Mouse (Mus musculus) forelimb bud, embryonic 11.5 days (tissue): ENCODE measurements at regions not wholly inside any gene's neighbourhood (a gene's known extent, or its start where the extent isn't known, plus 50 kb on each side); places are given as distances from the start of the nearest gene placed in this dataset.
A peak's percentile ranks its signal among the peaks of the same experiment; 100 is the strongest.

Source experiments
- DNase-seq: peaks from one replicate; pipeline ENCODE4 v3.0.0-alpha.2; 2012; ENCODE audit warnings: low read depth, low spot score

GRCm38 (mm10) chr2:51566554-51567246, 60.6 kb upstream of the Tas2r134 start:
- DNase-seq, result peak; percentile 57

- no peak for DNase-seq
These were observed 63.4 kb upstream of the Tas2r134 start for GRCm38 (mm10) chr2:51563881-51564280.

- DNase-seq, result no peak
These were observed 64.1 kb upstream of the Tas2r134 start for GRCm38 (mm10) chr2:51563240-51563639.

- DNase-seq, result no peak
These were observed 76.4 kb upstream of the Tas2r134 start for GRCm38 (mm10) chr2:51550863-51551262.

- DNase-seq, result no peak
These were observed 78.2 kb upstream of the Tas2r134 start for GRCm38 (mm10) chr2:51549125-51549524.

- DNase-seq, result no peak
These were observed 81.1 kb upstream of the Tas2r134 start for GRCm38 (mm10) chr2:51546181-51546580.

- DNase-seq, result no peak
These were observed 83.4 kb upstream of the Tas2r134 start for GRCm38 (mm10) chr2:51543949-51544348.

- DNase-seq, result no peak
These were observed 85.0 kb upstream of the Tas2r134 start for GRCm38 (mm10) chr2:51542272-51542671.

DNA sequence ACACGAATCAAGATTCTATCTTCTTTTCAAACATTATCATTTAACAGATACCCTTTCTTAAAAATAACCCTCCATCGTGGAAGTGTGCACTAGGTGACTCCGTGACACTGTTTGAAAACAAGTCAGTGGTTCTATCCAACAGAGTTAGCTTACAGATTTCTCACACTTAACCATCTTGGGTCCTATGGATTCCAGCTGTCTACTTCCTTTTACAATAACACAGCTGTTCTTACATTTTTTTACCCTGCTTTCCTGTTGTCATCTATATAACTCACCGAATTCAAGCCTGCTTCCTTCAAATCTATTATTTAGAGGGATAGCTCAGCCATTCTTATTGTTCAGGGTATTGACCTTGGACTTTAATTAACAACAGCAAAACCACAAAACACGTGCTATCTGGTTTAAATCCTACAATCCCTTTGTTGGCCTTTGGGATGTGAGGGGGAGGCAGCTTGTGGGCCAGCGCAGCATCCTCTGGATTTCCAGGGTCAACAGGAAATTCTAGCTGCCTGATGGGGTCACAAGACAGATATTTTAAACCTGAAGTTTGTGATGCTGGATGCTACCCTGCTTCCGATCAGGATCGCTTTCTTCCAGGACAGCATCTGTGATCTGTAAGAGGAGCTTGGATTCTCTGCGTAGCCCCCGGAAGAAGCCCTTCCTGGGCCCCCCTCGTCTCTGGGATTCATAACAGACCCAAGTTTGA, 94.4 kb upstream of the Tas2r134 start:
- no peak for DNase-seq

- no peak for DNase-seq
These were observed 96.0 kb upstream of the Tas2r134 start for GRCm38 (mm10) chr2:51531106-51531839.

GRCm38 (mm10) chr2:51522766-51523165, 104.5 kb upstream of the Tas2r134 start:
- DNase-seq, result no peak

DNA sequence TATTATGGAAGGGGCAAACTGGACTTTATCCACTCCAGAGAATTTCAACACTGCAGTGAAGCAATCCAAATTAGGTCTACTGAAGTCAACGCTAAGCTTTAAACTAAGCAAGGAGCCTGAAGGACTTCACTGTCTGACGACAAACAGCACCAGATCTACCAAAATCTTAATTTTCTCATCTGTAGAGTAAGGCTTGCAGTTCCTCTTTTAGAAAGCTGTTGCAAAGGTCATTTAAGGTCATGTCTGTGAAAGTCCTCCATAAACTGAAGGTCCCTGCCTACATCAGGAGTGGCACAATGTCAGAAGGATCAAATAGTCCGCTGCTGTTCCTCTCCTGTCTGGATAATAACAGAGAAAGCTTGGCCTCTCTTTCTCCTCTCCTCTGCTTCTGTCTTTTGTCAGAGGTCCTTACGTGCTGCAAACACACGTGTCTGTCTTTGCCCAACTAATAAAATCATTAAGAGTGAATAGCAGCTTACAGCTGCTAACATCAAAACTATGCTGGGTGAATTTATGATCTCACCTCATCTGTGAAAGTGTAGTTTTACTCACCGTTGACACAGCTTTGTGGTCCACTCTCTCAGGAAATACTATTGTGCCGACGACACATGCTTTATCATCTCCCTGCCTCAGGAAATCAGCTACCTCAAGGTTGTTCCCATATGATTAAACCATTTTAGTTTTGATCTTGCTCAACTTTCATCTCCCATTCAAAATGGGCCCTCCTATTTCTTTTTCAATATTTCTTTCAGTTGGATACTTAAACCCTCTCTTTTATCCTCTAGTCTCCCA, 117.9 kb upstream of the Tas2r134 start:
- DNase-seq, result no peak

DNA sequence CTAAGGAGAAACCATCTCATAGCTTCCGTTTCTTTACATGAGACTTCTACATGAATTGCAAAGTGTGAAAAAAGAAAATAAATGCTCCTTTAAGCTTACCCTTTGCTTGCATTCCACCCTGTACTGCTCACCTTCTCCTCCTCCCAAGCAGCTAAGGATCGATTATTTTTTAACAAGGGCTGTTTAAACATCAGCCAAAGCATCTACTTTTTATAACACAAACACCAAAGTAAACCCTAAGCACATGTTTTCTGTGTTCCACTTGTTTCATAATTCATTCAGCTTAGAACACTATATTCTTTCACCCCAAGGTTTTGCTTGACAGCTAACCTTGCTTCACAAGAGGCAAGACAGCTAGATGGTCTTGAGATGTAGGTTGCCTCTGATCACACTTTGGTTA, 129.4 kb upstream of the Tas2r134 start:
- no peak for DNase-seq

DNA sequence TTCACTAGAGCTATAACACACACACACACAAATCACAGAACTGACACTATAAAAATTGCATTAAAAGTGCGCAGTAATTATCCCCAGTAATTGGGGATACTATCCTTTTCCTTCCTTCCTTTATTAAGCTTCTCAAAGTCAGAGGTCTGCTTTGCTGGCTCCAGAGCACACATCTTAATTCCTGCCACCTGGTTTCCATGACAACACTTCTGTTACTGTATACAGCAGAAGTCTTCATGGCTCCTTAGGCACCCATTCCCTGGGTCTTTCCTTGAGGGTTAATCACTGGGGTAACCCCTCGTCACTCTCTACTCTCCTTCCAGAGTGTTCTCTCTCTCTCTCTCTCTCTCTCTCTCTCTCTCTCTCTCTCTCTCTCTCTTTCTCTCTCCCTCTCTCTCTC, 153.6 kb upstream of the Tas2r134 start:
- peak; percentile 69 for DNase-seq

GRCm38 (mm10) chr2:51467027-51467694, 160.2 kb upstream of the Tas2r134 start:
- no peak for DNase-seq

- no peak for DNase-seq
These were observed 161.3 kb upstream of the Tas2r134 start for GRCm38 (mm10) chr2:51466003-51466402.

- no peak for DNase-seq
These were observed 161.7 kb upstream of the Tas2r134 start for GRCm38 (mm10) chr2:51465576-51465975.

DNA sequence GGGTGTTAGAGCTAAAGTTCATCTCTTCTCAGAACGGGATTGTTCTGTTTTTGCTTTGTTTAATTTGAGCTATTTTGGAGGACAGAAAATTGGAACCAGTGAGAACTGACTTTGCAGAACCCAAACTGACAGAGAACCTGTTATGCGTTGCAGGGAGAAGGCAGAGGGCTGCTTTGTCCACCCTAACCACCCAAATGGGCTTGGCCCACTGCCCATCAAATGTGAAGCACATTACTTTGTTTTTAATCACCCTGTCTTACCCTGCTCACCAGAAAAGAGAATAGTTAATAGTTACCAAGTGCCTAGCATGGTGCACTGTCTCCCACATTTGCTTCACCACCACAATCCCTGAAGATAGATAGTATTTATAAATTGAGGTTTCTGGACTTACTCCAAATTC, 163.0 kb upstream of the Tas2r134 start:
- no peak for DNase-seq

DNA sequence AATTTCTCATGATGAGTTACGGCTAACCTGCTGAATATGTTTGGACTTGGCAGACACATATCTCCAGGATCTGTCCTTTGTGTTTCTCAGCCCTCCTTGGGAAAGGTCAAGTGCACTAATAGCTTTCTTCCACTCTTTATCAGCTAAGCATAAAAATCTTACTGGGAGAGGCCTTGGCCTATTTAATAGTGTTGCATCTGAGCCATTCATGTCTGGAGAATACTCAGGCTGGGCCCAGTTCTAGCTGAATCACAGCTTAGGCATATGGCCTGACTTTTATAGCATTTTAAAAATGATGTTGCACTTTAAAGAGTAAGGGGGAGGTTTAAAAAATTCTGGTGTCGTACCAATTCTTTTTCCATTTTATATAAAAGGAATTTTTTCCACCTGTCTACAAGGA, 166.4 kb upstream of the Tas2r134 start:
- DNase-seq, result no peak

DNA sequence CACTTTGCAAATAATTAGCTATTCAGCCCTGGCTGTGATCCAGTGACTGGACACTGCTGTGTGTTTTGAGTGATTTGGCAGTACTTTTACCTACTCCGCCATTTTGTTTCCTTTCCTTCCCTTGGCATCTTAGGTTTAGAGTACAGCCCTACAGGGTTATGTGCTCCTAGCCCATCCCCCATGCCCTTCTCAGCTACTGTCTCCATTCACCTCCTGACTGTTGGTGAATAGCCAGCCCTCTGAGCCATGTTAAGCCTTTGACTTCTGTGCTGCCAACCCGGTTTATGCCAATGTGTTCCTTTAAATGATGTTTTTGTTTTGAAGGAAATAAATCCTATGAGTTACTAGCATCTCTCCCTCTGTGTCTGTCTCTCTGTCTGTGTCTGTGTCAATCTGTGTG, 167.8 kb upstream of the Tas2r134 start:
- DNase-seq, result no peak

- DNase-seq, result no peak
These were observed 169.6 kb upstream of the Tas2r134 start for GRCm38 (mm10) chr2:51457717-51458116.
